Mouse (Mus musculus): ENCODE measurements around the gene BC061237. TPM values are rescaled to one million over a fixed set of nuclear protein-coding genes. Genes with fewer than 3 reads are reported as not detected.
"Not testable (repeated sequence)": the region's sequence is repeated elsewhere in the genome, so short reads cannot be mapped to it uniquely, and the experiment has no call there.

Gene BC061237
- not detected for total RNA-seq (2021)

DNA sequence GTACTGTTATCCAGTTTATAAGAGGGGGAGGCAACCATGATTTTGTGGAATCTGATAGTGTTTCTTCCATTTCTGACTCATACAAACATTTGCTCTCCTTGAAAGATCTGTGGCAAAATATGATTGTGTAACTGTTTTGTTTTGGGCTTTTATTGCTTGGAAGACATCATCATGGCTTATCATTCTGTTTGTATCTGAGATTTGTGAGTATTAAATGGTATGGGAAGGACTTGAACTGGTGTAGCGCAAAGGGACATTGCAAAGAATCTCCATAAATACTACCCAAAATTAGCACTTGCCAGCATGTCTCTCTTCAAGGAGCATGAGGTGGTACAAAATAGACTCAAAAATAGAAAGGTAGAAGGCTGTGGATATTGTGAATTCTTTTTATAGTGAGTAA lies at the start of gene BC061237:
BC061237 (plus strand) TSS at position 301 of the 400 bp plus-strand sequence.
- intact Hi-C loops (cut with DNase I); DNase-seq: not testable (repeated sequence)

DNA sequence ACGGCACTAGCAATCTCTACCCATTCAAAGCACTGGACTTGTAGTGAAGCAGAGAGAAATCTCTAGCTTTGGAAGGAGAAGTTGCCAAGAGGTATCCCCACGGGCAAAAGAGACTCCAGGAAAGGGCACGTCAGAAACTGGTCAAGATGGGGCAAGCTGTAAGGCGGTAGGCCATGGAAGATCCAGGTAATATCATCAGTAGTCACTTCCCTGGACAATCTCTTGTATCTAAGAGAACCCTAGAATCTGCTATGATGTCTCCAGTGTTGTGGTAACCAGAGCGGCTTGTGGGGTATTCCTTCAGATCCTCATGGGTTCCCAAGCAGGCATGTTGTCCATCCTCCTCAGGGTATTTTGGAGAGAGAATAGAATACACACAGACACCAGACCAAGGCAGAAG lies 25.7 kb downstream of the BC061237 start, which contains the start of gene Gm17093:
Gm17093 (plus strand) TSS at position 301 of the 400 bp plus-strand sequence.
- DNase-seq; intact Hi-C loops (cut with DNase I): not testable (repeated sequence)

DNA sequence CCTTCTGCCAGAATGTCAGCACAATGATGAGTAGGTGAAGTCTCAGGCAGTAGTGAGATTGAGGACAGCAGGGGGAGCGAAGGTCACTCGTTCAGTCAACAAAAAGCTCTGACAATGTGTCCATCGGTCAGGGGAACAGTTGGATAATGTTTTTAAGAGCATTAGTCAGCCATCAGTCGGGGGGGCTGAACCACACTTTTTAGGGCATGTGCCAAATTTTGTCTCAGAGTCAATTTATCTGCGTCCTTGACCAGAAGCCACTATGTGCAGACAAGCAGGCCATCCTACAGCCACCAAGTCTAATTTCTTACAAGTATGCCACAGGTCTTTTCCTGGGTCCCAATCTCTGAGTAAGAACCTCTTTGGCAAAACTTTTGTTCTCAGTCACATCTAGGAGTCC lies 55.7 kb downstream of the BC061237 start:
- DNase-seq; intact Hi-C loops (cut with DNase I): not testable (repeated sequence)

Other genes starting within 250 kb of the BC061237 start
- not detected for gene Gm8220, start 206.9 kb upstream of the BC061237 start, total RNA-seq (2021)
- not detected for gene Gm5930, start 153.9 kb upstream of the BC061237 start, total RNA-seq (2021)
- not detected for gene Gm8229, start 127.1 kb upstream of the BC061237 start, total RNA-seq (2021)
- not detected for gene Gm3371, start 81.8 kb upstream of the BC061237 start, total RNA-seq (2021)
- gene Gm8232, start 58.8 kb upstream of the BC061237 start, total RNA-seq (2021) = not detected
- not detected for gene Gm17093, start 25.8 kb downstream of the BC061237 start, total RNA-seq (2021)
- gene Gm8247, start 90.7 kb downstream of the BC061237 start, total RNA-seq (2021) = not detected
- gene Gm5624, start 135.5 kb downstream of the BC061237 start, total RNA-seq (2021) = not detected
- gene Gm8257, start 214.0 kb downstream of the BC061237 start, total RNA-seq (2021) = not detected